Mouse (Mus musculus): ENCODE results near the gene Ntm. TPM values are rescaled to one million over a fixed set of nuclear protein-coding genes. Genes with fewer than 3 reads are reported as not detected.

Ntm gene
- polyA plus RNA-seq, 1 experiment = 0.32 TPM

DNA sequence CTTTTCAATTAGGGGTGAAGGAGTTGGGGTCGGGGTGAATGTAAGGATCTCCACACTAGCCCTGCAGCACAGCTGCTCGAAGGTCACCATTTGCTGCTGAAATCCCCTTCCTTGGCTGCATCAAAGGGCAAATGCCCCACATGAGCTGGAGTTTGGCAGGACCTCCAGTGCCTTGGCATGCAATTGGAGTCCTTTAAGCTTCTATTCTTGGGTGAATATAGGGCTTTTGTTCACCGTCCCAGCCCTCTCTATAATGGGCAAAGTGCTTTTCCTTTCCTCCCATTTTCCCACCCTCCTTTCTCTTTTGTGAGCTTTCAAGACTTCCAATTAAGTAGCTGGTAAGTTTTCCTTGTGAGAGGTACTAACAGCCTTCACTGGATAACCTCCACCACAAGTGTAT, 156.2 kb downstream of the Ntm start:
- 49% methylated on average over 3 of the region's 3 CpGs for WGBS
- DNase-seq (ENCODE audit: low read depth, low spot score) = no peak

DNA sequence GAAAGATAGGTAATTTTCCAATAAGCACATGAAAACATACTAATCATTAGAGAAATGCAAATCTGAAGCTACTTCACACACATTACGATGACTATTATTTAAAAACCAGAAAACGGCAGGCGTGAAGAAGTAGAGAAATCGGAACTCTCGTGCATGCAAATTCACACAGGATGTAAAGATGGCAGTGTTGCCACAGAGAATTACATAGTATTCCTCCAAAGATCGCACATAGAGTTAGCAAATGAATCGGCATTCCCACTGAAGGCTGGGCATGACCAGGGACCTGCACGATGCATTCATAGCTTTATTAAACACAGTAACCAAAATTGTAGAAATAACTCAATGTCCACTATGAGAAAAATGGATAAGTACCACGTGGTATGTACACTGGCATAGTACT, 158.5 kb downstream of the Ntm start:
- no peak for DNase-seq (ENCODE audit: low read depth, low spot score)
- WGBS = 87% methylated on average over 9 of the region's 9 CpGs

DNA sequence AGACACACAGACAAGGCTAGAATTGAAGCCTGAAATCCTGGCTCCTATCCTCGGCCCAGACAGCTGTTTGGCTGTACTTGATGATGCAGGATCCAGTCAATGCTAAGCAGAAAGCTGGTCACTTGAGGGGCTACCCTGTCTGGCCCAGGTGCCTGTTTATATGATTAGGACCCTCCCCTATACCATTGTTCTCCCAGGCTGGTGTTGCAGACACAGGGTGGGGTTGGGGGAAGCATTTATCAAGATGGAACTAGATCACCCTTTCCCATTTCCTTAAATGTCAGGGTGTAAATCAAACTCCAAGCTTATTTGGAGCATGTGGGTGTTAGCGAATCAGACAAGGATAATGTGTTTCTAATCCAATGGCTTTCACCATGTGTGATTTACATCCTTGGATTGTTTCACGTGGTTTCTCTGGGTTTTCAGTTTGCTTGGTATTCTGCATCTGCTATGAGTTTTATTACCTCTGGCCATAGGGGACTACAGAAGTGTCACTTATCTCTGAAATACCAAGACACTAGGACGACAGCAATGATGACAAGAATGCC, 159.1 kb downstream of the Ntm start:
- WGBS = 33% methylated on average over 4 of the region's 4 CpGs
- DNase-seq (ENCODE audit: low read depth, low spot score) = no peak

DNA sequence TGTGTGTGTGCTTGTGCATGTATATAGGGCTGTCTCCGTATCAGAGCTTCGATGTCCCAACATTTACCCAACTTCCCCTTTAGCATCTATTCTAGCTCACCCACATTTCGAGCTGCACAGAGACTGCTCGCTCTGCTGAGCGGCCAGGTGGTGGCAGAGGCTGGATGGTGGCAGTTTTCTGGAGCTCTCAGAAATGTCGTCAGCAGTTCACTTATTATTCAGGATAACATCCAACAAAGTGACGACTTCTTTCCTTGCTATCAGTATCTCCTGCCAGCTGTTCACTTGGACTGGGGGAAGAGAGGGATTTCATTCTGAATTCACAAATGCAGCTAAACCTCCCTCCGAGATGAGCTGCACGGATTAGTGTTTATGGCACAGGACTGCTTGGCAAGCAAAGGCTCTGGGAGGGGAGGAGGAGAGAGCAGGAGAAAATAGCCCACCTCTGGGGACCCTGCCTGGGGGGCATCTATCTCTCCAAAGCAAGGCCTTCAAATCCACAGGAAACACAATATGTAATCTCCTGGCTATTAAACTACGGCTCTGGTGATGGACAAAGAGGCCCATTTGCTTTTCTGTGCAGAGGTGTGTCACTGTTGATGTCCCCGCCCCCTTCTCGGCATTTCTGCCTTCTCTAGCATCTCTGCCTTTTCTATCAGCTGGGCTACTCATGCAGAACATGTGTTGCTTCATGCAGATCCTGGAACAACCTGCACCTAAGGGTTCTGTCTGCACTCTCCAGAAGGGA, 159.8 kb downstream of the Ntm start:
- DNase-seq (ENCODE audit: low read depth, low spot score) = no peak
- WGBS = 36% methylated on average over 12 of the region's 12 CpGs

DNA sequence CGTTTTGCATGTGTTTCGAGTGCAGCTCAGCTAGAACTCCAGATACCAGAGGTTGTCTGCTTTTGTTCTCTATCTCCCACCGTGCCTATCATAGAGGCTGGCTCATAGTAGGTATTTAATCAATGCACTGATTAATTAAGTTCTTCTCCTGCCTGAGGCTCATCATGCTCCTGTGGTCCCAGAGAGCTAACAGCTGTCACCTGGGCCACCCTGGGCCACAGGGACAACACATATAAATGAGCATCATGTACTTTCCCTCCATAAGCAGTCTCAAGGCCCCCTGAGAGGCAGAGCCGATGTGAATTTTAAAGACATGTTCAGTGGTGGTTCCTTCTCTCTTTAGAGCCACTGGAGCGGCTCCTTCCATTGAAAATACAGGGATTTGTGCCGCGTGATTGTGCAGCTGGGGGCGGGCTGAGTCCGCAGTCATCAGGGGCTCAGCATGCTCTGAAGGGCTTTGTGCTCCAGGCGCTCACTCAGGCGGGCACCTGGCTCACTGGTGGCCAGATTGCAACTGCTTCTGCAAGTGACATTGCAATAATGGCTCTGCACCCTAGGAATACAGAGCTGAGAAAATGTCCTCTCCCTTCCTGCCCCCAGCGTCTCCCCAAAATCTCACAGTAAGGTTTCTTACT, 160.8 kb downstream of the Ntm start:
- WGBS = 56% methylated on average over 12 of the region's 12 CpGs
- no peak for DNase-seq (ENCODE audit: low read depth, low spot score)

DNA sequence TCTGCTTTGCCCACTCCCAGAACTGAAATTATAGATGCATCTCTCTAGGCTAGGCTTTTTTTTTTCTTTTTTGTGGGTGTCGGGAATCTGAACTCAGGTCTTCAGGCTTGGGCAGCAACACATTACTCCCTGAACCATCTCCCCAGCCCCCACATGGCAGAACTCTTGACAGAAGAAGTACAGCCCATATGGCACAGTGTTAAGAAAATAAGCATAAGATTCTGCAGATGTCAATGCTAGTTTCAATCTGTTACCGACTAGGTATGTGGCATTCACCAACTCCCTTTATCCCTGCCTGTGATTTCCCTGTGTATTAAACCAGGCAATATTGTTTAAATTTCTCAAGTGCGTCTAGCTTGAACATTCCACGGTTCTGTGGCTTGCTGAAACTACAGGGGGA, 166.7 kb downstream of the Ntm start:
- no peak for DNase-seq (ENCODE audit: low read depth, low spot score)
- 62% methylated on average over 4 of the region's 4 CpGs for WGBS

DNA sequence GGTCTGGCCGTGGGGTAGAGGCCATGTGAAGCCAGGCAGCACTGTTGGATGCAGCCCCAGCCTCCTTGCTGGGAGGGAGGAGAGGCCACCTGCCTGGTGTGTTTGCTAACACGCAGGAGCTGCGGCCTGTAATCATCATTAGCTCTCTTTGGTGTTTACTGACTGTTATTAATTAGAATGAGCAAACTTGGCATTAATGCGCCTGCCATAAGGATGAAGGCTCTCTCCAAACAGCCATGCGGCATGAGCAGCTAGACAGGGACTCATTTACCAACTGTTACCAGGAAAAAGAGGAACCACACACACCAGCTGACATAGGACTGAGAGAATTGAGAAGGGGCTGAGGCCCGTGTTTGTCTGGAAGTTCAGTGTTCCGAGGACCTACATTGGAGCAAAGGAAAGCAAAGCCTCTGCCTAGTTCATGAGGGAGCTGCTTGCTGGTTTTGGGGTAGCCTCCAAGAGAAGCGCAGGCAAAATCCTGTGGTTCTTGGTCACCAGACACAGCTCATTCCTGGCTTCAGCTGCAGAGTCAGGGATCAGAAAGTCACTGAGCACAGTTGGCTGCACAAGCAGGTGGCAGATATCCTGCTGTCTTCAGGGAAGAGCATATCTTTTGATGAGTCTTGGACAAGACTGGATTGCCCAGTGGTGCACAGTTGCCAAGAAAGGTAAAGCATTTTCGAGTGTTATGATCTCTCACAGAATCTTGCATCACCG, 171.6 kb downstream of the Ntm start:
- DNase-seq (ENCODE audit: low read depth, low spot score) = no peak
- WGBS = 54% methylated on average over 10 of the region's 10 CpGs

DNA sequence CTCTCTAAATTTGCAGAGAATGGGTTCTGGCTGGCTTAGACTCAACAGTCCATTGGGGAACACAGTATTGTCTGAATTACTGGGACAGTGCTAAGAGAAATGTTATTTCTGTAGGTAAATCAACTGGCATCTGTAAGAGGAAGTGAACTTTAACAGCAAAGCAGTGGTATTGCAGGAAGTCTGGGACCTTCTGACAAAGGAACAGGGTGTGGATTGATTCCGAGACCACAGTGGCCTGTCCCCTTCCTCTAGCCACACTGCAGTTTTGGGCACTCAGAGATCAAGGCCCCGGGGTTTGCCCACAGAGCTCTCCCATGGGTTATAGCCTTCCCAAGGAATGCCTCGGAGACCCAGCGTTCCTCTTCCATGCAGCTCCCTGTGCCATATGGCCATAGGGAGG, 172.9 kb downstream of the Ntm start:
- WGBS = 69% methylated on average over 4 of the region's 4 CpGs
- no peak for DNase-seq (ENCODE audit: low read depth, low spot score)

DNA sequence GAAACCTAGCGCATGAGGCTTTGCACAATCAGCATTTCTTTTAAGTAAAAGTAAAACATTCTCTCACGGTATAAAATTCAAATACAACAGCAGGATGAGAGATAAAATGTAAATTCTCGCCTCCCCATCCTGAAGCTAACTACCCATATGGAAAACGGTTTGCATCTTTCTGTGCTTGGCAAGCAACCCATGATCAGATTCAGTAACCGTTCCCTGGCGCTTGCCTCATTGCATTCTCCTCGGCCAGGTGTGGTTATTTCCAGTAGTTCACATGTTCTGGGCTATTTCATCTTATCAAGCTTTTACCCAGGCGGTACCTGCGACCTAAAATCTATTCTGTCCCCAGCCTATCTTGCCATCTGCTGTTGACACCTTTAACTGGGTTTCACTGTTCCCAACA, 174.1 kb downstream of the Ntm start:
- WGBS = 85% methylated on average over 9 of the region's 9 CpGs
- DNase-seq (ENCODE audit: low read depth, low spot score) = no peak

DNA sequence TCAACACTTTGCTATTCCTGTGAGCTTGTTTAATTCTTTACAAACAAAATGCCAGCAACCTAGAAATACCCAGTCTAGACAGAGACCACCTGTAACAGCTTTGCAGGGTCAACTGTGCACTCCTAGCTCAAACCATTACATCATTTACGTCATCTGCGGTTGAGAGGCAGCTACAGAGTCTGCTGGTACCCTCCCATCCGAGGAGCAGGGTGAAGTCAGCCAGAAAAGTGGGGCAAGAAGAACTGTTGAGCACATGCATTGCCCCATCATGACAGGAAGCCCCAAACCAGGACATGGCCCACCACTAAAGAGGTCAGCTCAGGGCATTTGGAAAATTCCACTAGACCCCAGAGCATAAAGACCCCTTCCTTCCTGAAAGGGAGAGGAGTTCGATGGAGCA, 175.5 kb downstream of the Ntm start:
- WGBS = 49% methylated on average over 4 of the region's 4 CpGs
- no peak for DNase-seq (ENCODE audit: low read depth, low spot score)

DNA sequence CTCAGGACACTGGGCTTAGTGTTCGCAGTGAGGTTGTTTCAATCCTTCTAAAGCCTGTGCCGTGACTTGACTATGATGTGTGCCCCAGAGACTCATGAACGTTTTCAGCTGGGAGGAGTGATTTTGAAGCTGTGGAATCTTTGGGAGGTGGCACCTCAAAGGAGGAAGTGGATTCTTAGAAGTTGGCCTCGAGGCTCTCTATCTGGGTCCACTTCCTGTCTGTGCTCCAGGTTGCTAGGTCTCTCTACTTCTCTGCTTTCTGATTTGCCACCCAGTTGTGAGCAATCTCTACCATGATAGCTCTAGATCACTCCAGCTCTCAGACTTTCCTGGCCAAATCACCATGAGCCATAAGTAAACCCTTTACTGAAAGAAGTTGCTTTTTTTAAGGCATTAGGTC, 180.2 kb downstream of the Ntm start:
- DNase-seq (ENCODE audit: low read depth, low spot score) = no peak
- WGBS = 65% methylated on average over 4 of the region's 4 CpGs

DNA sequence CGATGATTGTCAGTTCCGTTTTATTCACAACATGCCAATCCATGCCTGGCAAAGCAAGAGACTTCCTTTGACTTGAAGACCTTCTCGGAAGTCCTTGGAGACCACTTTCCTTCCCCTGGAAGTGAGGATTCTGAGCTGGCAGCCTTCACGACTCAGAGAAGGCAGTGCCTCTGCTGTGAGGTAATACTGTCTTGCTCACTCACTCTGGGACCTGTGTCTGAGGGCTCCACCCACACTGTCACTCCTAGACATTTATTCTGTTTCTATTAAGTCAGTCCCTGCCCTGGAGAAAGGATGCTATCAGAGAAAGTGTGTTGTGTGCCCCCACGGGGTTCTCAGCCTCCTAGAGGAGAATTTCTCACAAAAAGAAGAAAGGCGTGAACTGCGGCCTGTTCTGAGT, 183.2 kb downstream of the Ntm start:
- WGBS = 76% methylated on average over 7 of the region's 7 CpGs
- no peak for DNase-seq (ENCODE audit: low read depth, low spot score)

DNA sequence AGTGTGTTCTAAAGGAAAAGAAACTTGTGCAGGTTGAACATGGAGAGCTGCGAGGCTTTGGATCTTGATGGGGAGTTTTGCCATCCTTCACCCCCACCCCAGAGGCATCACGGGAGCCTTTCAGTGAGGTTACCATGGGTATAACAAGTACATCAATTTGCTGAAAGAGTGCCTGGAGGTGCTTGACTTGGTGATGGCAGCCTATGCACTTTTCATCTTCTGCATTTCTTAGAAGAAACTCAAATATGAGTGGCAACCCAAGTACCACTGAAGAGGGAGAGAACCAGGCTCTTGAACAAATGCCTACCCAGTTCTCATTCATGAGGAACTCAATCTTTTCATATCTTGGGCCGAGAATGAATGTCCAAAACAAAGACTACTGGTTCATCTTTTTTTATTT, 186.0 kb downstream of the Ntm start:
- 85% methylated on average over 3 of the region's 3 CpGs for WGBS
- no peak for DNase-seq (ENCODE audit: low read depth, low spot score)

DNA sequence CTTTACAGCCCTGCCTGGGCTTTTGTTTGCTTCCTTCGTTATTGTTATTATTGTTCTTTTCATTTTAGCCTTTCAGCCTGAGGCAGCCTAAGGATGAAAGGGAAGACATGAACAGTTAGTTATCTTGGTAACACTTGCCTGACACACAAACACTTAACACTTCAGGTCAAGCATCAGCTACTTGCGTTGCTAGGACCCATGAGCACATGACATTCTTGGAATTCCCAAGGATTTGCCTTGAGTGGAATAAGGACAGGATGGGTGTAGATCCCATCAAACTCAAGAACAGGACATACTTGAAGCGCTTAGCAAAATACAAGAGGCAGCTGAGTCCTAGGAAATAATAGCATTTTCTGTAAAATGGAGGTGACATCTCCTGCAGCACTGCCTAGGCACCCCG, 186.4 kb downstream of the Ntm start:
- DNase-seq (ENCODE audit: low read depth, low spot score) = no peak
- WGBS = 71% methylated on average over 4 of the region's 4 CpGs

DNA sequence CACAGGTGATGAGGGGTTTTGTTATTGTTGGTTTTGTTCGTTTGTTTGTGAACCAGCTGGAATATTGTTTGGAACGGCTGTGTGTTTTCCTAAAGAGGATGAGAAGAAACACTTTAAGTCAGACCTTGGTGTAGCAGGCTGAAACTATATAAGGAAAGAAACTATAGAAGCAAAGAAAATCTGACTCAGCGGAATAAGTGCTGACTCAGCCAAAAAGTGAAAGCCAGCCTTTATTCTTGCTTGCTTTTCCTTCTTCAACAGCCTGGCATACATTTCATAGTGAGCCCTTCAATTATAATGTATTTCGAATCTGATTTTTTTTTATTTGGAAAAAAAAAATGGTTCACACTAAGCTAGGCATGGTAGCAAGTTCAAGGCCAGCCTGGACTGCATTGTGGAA, 186.9 kb downstream of the Ntm start:
- DNase-seq (ENCODE audit: low read depth, low spot score) = no peak
- WGBS = 81% methylated on average over 4 of the region's 4 CpGs

DNA sequence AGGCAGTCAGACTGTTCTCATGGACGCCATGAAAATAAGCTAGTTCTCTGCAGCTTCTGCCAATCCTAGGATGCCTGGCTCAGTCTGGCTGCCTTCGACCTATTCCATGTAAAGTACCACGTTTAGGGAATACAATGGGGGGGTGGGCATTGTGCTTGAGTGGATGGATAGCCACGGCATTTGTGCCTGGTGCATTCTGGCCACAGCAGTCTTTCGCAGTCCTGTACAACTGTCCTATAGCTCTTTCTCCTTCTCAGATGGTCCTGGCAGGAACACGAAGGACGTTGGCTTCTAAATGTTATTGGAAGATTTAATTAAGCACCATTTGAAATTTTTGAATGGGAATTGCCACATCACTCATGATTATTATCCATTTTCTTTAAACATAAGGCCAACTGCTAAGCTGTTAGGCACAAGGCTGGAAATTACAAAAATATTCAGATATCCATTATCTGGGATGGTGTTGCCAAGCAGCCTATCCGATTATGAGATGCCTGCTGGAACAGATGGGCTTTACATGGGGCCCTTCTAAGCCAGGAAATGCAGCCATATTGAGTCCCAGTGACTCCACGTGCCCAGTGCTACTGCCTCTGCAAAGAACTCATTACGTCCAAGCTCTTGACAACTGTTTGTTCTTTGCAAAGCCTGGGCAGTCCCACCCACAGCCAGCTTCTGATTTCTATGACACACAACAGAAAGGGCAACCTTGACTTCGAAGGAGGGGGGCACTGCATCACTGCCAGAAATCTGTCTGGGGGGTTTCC, 190.1 kb downstream of the Ntm start:
- no peak for DNase-seq (ENCODE audit: low read depth, low spot score)
- 65% methylated on average over 11 of the region's 11 CpGs for WGBS

DNA sequence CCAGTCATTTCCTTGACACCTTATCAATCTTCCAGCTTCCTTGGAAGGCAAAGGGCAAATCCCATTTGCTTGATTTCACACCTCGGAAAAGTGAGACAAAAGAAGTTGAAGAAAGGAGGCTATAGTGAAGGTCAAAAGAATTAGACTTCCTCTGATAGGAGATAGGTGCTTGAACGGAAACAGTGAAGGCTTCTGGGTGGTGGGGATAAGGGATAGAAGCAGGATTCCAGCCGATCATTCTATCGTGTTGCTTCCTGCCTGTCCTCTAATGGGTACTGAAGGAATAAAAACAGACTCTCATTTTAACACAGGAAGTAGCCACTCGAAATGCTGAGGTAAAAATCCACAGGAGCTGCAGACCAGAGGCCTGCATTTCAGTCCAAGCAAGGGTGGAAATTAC, 191.1 kb downstream of the Ntm start:
- 47% methylated on average over 5 of the region's 5 CpGs for WGBS
- no peak for DNase-seq (ENCODE audit: low read depth, low spot score)

DNA sequence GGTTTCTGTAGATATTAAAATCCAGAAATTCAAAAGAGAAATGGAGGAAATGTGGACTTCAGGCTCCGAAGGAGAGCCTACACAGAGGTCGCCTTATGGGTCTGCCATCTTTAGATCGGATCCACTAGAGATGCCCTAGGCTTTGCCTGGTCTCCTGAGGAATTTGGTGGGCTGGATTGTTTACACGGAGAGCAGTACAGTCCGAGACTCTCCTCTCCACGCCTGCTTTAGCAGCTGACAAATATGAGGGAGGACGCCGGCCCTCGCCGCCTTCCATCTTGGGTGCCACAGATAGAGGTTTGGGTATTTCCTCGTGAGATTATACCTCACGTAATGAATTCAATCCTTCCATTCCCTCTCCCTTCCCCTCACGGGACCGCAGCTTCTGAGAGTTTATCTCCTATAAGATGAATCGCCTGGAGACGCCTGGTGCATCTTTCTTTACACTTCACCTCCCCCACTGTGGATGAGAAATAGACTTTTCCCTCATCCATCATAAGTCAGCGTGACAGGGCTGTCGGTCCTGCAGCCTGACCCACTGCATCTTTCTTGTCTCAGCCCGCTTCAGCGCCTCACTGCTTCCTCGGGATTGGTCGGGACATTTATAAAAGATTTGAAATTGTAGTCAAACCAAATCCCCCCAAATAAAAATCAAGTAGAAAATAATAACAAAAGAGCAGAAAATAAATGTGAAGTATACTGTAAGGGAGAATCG, 191.7 kb downstream of the Ntm start:
- DNase-seq (ENCODE audit: low read depth, low spot score) = no peak
- 72% methylated on average over 23 of the region's 23 CpGs for WGBS

DNA sequence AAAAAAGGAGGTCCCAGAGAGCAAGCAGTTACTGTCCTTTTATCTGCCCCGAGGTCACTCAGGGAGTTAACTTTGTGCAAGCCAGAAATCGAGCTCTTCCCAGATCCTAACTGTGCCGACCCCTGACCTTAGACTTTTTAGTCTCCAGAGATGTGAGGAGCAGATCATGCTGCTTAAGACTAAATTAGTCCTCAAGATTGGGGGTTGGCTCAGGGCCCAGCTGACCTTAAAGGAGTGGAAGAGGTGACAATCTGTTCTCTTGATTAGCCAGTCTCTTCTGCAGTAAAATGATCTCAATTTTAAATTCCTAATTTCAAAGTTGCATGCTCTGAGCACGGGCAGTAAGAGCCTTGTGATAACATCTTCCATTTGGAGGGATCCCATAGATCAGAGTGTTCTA, 193.6 kb downstream of the Ntm start:
- WGBS = 49% methylated on average over 4 of the region's 4 CpGs
- DNase-seq (ENCODE audit: low read depth, low spot score) = no peak

All from large intestine, adult 2 months (tissue).